Mouse (Mus musculus) lung, embryonic 14.5 days (tissue): ENCODE data around the gene Tnik. TPM values are rescaled to one million over a fixed set of nuclear protein-coding genes. Genes with fewer than 3 reads are reported as not detected.
A peak's percentile ranks its signal among the peaks of the same experiment; 100 is the strongest.

Experiments
- ATAC-seq: fragments of 200-750 bp; cut with Nextera tagmentation; 2 replicates; pipeline ENCODE4 v1.8.0; 2017; ENCODE audit warnings: mild to moderate bottlenecking, moderate TSS enrichment, moderate library complexity; ENCODE audit not compliant: insufficient read depth
- DNase-seq: peaks from one replicate; pipeline ENCODE4 v3.0.0-alpha.2; 2015
- H3K27ac ChIP-seq: fragments of 300-500 bp; sonication (generic); 2 replicates; pipeline ENCODE4 v1.5.1; 2014; ENCODE audit warnings: low read depth, mild to moderate bottlenecking, moderate library complexity
- H3K27me3 ChIP-seq: fragments of 300-500 bp; sonication (generic); 2 replicates; pipeline ENCODE4 v1.6.1; 2014; ENCODE audit warnings: low read length, control low read depth; ENCODE audit not compliant: insufficient read depth
- H3K36me3 ChIP-seq: fragments of 300-500 bp; sonication (generic); 2 replicates; pipeline ENCODE4 v1.6.1; 2014; ENCODE audit warnings: control low read depth; ENCODE audit not compliant: insufficient read depth
- H3K4me1 ChIP-seq: fragments of 300-500 bp; sonication (generic); 2 replicates; pipeline ENCODE4 v1.6.1; 2014; ENCODE audit warnings: antibody characterized with exemption, control low read depth; ENCODE audit not compliant: insufficient read depth
- H3K4me2 ChIP-seq: fragments of 300-500 bp; sonication (generic); 2 replicates; pipeline ENCODE4 v1.6.1; 2014; ENCODE audit warnings: mild to moderate bottlenecking
- H3K4me3 ChIP-seq: fragments of 300-500 bp; sonication (generic); 2 replicates; pipeline ENCODE4 v1.5.1; 2014; ENCODE audit warnings: low read depth, low read length
- H3K9ac ChIP-seq: fragments of 300-500 bp; sonication (generic); 2 replicates; pipeline ENCODE4 v1.6.1; 2014
- H3K9me3 ChIP-seq: fragments of 300-500 bp; sonication (generic); 2 replicates; pipeline ENCODE4 v1.6.1; 2016; ENCODE audit warnings: low read depth, low read length, control low read depth
- CTCF ChIP-seq: IDR thresholded peaks from 2 replicates; pipeline ENCODE4 v1.5.1; 2016; ENCODE audit warnings: antibody characterized with exemption, low read depth
- WGBS: fragments of 180-500 bp; shearing (Covaris S2); extraction: QIAGEN DNeasy Blood & Tissue Kit; methylation state at CpG from one replicate; pipeline ENCODE4 v1.1.7; 2014; 5-methylcytosine and 5-hydroxymethylcytosine counted together
- polyA plus RNA-seq: library from polyadenylated mRNA; unstranded; fragments of >200 nt; fragmentation: Nextera tagmentation; extraction: Ambion mirVana; gene quantifications from 2 replicates; pipeline ENCODE4 v1.2.1, GENCODE M21; 2014

Tnik gene
- polyA plus RNA-seq, 1 experiment from 2014 or later = 13.6 TPM

GRCm38 (mm10) chr3:28562612-28563332, 299.8 kb downstream of the Tnik start:
- Histone ChIP-seq H3K4me1 (no peaks in the 10 kb centered on the region), H3K4me3 (no peak overlapping the region), H3K4me2 (no peak overlapping the region), H3K27ac (no peak overlapping the region), H3K9me3 (no peaks in the 10 kb centered on the region), H3K27me3 (no peaks in the 10 kb centered on the region), H3K9ac (no peak overlapping the region), H3K36me3 (no peaks in the 10 kb centered on the region)
- peak; percentile 55 for DNase-seq
- TF ChIP-seq CTCF = peak; percentile 71
- no peak for ATAC-seq
- 65% methylated on average over 10 of the region's 10 CpGs for WGBS

DNA sequence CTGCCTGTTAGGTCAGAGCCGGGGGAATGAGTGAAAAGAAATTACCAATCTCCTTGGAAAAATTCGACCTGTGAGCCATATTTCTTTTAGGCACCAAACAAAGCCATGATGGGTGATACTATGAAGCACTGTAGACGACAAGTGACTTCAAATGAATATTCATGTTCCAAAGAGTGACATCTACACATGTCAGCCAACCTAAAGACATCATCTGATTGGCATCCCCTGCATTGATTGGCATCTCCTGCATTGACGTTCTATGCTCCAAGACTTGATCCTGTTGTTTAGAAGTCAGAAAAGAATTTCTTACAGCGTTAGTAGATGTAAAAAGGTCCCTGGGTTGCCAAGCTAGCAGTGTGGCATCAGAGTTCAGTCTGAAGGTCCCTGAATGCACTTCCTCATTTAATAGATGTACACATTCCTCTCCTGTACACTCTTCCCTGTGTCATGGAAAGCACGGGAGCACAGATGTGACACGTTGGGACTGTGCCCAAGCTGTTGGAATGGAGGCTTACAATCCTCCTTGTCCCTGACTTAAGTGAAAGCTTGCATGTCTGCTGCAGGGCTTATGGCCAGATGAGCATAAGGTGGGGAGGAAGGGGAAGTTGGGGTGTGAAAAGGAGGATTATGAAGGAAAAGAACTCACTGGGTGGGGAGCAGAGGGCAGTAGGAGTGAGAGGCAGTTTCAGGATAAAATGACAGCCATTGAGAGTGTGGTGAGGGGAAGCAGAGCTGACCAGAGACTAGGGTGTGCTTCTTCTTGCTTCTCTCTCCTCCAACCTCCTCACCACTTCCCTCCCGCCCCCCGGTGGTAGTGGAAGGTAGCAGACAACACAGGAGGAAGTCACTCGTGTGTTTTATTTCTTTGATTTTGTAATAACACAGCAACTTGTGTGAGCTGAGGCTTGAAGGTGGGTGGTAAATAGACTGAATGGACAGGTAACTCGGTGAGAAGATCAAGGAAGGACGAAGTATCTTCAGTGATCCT, 301.6 kb downstream of the Tnik start:
- no peak overlapping the region for H3K27ac ChIP-seq
- H3K9me3 ChIP-seq = no peaks in the 10 kb centered on the region
- H3K27me3 ChIP-seq = no peaks in the 10 kb centered on the region
- no peak overlapping the region for H3K4me3 ChIP-seq
- 69% methylated on average over 12 of the region's 12 CpGs for WGBS
- H3K36me3 ChIP-seq = no peaks in the 10 kb centered on the region
- no peaks in the 10 kb centered on the region for H3K4me1 ChIP-seq
- DNase-seq (no peak), ATAC-seq (no peak)
- H3K9ac ChIP-seq = no peak overlapping the region
- no peak overlapping the region for H3K4me2 ChIP-seq
- TF ChIP-seq CTCF = peak; percentile 38; the same call in 1 of the 2 replicates

DNA sequence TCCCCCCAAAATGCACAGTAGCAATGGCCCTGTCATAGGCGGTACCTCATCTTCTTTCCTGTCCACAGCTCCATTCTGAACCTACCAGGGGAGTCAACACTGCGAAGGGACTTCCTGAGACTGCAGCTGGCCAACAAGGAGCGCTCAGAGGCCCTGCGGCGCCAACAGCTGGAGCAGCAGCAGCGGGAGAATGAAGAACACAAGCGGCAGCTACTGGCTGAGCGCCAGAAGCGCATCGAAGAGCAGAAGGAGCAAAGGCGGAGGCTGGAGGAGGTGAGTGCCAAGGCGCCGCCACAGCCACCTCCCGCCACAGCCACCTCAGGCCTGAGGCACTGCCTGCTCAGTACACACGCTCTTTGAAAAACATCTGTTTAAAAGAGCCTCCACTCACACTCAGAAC, 314.3 kb downstream of the Tnik start:
- no peak for TF ChIP-seq CTCF
- Histone ChIP-seq H3K9ac (no peak overlapping the region; the same call in 1 of the 2 replicates), H3K4me3 (no peak overlapping the region), H3K4me1 (no peaks in the 10 kb centered on the region), H3K36me3 (no peaks in the 10 kb centered on the region), H3K27ac (no peak overlapping the region), H3K27me3 (no peaks in the 10 kb centered on the region), H3K4me2 (peak overlapping the region; percentile 45), H3K9me3 (no peaks in the 10 kb centered on the region)
- 17% methylated on average over 15 of the region's 15 CpGs for WGBS
- DNase-seq (peak; percentile 88), ATAC-seq (peak; percentile 86)

GRCm38 (mm10) chr3:28578950-28579615, 316.1 kb downstream of the Tnik start:
- TF ChIP-seq CTCF = no peak
- DNase-seq = no peak
- 87% methylated on average over 18 of the region's 18 CpGs for WGBS

GRCm38 (mm10) chr3:28585750-28586465, 322.9 kb downstream of the Tnik start:
- Histone ChIP-seq H3K9ac (no peak overlapping the region), H3K9me3 (peaks cover 3% of the 10 kb centered on the region; the same call in 1 of the 2 replicates), H3K27me3 (no peaks in the 10 kb centered on the region), H3K4me2 (no peak overlapping the region), H3K36me3 (no peaks in the 10 kb centered on the region), H3K4me1 (no peaks in the 10 kb centered on the region), H3K4me3 (no peak overlapping the region), H3K27ac (no peak overlapping the region)
- DNase-seq (no peak), ATAC-seq (no peak)
- 71% methylated on average over 9 of the region's 9 CpGs for WGBS
- TF ChIP-seq CTCF = no peak

More at GRCm38 (mm10) chr3:28578950-28579615, 316.1 kb downstream of the Tnik start:
- Histone ChIP-seq H3K4me1 (no peaks in the 10 kb centered on the region), H3K9me3 (no peaks in the 10 kb centered on the region), H3K9ac (no peak overlapping the region), H3K36me3 (no peaks in the 10 kb centered on the region), H3K4me3 (no peak overlapping the region), H3K27ac (no peak overlapping the region), H3K4me2 (no peak overlapping the region), H3K27me3 (no peaks in the 10 kb centered on the region)
- ATAC-seq = no peak

DNA sequence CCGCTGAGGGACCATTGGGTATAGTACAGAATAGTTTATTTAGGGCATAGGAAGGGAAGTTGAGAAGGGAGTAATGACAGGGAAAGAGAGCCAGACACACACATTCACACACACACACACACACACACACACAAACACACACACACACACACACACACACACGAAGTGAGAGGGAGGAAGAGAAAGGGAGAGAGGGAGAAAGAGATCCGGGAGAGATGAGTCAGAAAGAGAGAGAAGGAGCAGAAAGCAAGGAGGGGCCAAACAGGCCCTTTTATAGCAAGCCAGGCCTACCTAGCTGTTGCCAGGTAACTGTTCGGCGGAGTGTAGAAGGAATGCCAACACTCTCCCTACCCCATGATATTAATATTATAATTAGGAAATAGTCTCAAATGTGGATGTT, 324.8 kb downstream of the Tnik start:
- ATAC-seq (no peak), DNase-seq (no peak)
- Histone ChIP-seq H3K4me1 (no peaks in the 10 kb centered on the region), H3K4me2 (no peak overlapping the region), H3K27me3 (no peaks in the 10 kb centered on the region), H3K36me3 (no peaks in the 10 kb centered on the region), H3K9ac (no peak overlapping the region), H3K4me3 (no peak overlapping the region), H3K9me3 (peaks cover 3% of the 10 kb centered on the region; the same call in 1 of the 2 replicates), H3K27ac (no peak overlapping the region)
- no peak for TF ChIP-seq CTCF
- WGBS = 78% methylated on average over 5 of the region's 5 CpGs
